Mouse (Mus musculus): ENCODE measurements at regions not wholly inside any gene's neighbourhood (a gene's known extent, or its start where the extent isn't known, plus 50 kb on each side); places are given as distances from the start of the nearest gene placed in this dataset.

DNA sequence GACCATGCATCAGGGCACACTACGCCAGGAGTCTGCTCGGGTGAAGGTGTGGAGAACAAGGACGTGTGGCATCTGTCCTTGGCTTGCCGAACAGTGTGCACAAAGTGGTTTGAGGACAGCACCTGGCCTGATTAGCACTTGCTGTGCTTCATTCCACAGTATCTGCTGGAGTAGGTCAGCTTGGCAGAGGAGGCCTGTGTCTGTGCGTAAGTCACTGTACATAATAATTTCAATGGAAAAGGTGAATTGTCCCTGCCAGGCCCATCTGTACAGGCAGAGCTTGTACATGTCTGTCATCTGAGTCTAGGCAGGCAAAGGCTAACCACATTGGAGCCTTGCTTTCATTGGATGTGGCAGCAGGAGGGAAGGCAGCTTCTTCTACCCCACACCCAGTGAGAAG, 979.5 kb upstream of the Car8 start:
- no peak for DNase-seq

DNA sequence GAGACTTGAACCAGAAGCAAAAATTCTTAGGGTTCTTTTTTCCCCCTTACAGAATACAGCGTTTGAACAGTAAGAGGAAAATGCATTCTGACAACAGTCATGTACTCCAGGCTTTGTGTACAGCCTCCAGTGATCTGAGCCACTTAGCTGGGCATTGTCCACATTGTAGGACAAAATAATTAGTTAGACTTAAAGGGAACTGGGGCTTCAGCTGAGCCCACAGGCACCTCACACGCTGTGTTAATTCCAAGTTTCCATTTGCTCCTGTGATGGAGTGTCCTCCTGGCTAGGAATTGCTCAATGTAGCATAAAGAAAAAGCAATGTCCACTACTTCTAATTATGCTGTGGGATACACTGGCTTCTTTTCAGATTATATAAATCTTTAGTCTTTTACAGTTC, 969.8 kb upstream of the Car8 start:
- DNase-seq: no peak

DNA sequence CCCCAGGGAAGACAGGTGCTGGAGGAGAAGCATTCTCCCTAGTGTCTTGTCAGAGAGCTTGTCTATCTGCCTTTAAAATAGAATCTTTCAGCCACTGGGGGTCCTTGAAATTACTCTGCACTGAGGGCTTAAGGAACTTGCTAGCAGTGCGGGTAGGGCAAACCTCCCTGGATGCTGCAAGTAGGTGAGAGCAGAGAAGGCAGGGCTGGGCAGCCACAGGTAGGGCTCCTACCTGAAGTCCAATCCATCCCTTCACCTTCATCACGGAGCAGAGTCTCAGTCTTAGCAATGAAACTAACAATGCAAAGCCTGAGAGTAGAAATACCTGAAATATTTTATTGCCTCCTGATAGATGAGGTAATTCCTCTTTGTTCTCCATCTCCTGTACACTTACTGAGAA, 961.2 kb upstream of the Car8 start:
- DNase-seq: no peak

DNA sequence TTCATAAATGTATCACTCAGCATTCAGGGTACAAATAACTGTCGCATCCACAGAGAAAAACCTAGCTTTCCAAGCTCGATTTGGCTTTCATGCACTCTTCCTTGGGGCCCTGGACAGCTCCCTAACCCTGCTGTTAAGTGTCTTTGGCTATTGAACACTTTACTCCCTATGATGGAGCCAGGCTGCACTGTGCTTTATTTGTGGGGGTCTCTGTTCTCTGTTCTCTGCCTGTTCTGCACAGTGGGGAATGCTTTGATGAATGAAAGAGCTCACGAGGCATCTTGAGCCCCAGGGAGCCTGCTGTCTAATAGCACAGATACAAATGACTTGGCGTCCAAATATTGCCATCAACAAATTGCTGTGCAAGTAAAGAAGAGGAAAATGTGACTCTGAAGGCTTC, 957.6 kb upstream of the Car8 start:
- DNase-seq: no peak

DNA sequence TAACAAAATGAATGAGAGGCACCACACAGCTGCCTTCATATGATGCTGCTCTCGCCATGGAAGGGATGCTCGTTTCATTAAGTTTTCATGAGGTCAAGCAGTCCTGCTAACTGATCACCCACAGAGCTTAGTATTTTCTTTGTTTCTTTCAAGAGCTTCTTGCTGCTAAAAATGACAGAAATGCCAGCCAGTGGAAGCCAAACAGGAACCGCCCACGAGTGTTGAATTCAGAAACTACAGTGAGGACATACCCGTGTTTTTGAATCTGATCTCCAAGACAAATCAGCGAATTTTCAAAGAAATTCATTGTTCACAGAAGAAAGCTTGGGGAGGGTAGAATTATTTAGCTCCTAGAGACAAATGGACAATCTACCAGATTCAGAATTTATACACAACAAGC, 954.3 kb upstream of the Car8 start:
- no peak for DNase-seq

DNA sequence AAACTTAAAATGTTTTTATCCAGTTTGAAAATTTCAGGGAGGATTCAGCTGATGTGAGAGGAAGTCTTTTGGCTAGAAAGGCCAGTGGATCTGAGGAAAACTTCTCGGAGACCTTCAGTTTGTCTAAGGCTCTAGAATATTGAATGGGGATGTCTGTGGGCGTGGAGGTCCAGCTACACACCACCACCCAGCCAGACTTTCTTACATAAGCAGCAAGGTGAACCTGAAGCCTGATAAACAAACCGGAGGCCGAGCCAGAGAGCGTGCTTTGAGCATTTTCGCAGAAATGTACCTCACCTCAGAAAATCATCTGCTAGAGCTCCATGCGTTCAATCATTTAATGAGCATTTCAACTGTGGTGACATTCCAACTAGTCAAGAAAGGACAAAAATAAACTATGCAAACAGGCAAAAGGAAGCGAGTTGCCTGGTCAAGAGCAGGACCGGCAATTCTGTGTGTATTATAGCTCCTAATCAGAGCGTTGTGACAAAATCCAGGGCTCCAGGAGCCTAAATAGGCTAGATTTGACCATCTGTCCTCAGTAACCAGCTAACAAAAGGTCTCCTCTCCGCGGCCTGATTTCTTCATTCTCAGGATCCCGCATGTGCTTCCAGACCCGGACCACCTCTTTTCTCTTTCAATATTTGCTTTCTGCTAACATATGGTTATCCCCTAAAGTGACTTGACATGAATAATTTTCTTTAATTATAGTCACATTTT, 946.5 kb upstream of the Car8 start:
- DNase-seq: no peak

DNA sequence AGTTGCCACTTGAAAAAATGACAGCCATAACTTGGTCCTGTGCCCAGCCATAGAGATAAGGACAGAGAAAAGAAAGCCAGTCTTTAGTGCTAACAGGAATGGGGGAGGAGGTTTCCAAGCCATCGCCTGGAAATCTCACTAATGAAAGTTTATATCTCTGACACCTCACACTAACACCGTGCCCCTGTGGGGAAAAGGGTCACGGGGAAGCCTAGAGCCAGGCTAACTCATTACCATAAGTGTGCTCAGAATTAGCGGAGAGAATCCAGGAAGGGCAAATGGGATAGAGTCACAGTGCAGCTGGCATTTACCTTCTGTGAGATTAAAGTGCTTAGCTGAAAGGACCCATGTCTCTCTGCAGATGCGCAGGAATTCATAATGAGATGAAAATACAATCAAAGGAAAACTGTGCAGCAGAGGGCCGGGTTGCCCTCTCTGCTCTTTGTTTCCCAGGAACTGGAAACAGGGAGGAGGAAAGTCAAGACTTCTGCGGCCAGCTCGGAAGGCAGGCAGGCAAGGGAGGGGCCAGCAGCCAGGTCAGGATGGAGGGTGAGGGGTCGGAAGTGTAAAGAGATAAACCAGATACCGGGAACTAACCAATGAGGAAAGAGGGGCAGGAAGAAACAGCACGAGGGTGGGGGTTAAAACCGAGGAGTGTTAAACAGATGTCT, 945.7 kb upstream of the Car8 start:
- DNase-seq: peak; percentile 24

DNA sequence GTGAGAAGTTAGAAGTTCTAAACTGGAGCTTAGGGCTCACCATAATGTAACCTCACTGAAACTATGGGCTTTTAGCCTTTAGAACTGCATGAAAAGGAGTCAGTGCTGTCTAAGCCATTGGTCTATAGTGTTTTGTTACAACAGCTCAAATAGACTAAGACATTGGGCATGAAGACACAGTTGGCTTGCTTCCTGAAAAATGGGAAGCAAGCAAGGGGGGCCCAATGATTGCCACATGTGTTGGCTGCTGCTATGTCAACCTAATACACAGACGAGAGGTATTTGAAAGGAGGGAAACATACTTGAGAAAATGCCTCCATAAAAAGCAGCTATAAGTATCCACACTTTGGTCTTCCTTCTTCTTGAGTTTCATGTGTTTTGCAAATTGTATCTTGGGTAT, 935.5 kb upstream of the Car8 start:
- DNase-seq: no peak

DNA sequence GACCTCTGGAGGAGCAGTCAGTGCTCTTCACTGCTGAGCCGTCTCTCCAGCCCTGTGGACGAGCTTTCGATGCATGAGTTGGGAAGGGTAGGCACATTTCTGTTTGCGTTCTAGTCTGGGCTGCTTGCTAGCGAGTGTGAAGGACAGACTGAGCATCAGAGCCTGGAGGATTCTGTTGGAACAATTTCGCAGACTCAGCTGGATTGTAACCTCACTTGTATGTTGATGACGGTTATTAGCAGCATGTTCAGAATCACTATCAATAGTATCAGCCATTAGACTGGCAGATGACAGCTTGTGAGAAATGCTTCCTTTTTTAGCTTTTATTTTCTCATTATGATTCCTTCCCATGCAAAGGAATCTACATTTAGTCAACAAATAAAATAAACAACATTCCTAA, 923.5 kb upstream of the Car8 start:
- DNase-seq: no peak

DNA sequence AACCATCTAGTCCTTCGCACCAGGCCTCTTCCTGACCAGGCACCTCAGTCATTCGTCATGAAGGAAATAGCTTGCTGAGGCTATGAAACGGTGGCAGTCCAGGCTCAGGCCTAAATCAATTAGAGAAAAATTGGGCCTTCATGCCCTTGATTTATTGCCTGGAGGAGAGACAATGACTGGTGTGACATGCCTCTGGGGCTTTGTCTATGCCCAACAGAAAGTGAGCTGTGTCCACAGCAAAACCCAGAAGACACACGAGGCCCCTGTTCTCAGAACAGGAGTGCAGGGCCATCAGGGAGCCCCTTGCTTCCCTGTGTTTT, 922.9 kb upstream of the Car8 start:
- no peak for DNase-seq

DNA sequence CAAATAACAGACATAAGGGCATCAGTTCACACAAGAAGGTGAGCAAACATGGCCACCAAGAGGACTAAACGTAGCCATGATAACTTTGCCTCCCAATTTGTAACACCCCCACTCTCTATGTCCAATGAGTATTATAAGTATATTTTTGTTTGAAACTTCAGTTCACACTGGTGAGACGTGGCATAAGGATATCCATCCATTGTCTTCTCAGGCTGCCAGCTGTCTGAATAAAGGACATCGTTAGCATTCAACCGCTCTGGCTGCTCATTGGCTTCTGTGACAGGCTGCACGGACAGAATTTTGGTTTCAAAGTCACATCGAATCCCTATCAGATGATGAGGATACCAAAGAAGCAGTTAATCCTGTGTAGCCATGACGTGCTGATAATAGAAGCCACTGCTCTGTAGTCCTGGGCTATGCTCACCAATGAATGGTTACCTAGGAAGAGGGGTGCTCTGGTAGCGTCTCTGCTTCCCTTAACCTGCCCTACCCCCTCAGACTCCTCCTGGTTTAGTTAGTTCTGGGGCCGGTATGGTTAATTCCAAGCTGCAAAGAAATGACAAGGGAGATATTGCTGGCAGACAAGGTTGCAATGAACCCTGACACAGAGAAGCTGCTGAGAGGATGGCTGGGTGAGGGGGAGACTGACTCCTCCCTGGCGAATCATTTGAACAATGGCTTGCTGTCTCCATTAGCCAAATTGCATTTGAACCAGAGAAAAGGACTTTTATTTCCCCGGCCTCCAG, 922.4 kb upstream of the Car8 start:
- no peak for DNase-seq

DNA sequence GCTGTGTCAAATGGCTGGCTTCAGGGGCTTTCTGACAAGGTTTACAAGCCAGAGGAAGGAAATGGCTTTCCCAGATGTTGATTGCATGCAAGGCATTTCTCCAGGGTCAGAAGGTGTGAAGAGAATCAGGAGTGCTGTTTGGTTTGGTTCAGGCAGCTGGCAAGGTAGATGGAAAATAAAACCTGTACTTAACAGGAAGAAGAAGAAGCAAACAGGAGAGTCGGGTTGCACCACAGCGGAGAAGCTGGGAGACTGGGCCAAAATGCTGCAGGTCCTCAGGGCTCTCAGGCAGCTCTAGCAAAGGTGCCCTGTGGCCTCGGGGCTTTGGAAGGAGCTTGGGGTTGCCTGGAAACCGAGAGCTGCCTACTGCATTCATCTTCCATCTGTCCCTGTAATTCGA, 908.9 kb upstream of the Car8 start:
- no peak for DNase-seq

DNA sequence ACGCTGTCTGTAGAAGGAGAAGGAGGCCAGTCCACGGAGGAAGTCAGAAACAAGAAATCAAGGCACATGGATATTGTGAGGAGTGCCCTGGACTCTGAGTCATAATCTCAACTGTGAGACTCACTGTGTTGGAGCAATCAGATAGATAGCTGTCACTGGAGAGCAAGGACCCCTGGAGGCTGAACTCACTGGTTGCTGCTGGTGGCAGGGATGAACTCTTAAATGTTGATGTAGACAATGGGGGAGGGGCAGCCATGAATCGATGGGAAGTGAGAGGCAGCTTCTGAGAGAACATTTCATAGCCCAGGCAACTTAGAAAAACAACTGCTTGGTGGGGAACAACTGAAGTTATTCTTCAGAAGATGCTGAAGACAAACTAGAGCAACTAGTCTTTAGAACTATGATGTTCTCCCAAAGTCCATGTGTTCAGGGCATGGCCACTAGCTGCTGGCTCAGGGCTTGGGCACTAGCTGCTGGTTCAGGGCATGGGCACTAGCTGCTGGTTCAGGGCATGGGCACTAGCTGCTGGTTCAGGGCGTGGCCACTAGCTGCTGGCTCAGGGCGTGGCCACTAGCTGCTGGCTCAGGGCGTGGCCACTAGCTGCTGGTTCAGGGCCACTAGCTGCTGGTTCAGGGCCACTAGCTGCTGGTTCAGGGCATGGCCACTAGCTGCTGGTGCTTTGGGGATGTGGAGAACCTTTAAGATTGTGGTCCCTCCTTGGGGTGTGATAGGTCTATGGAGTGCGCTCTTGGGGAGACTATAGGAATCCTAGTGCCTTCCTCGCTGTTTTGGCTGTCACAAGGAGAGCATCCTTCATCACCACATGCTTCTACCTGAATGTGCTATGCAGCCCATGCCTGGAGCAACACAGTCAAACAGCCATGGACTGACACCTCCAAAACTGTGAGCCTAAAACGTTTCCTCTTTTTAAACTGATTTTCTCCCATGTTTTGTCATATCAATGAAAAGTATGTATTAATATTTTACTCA, 905.7 kb upstream of the Car8 start:
- DNase-seq: no peak

DNA sequence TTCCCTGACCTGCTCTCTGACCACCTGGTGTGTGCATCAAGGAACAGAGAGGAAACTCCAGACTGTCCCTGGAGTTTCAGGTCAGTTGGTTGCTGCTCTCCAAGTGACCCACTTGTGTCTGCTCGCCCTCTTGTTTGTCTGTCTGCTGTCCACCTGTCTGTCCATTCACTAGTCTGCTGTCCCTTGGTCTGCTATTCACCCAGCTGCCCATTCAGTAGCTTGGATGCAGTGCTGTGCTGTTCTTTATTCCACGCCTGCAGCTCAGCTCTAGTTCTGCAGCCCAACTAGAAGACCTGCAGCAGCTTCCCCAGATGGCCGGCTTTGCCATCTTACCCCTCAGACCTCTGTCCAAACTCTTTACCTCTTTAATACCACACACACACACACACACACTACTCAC, 904.2 kb upstream of the Car8 start:
- DNase-seq: no peak

DNA sequence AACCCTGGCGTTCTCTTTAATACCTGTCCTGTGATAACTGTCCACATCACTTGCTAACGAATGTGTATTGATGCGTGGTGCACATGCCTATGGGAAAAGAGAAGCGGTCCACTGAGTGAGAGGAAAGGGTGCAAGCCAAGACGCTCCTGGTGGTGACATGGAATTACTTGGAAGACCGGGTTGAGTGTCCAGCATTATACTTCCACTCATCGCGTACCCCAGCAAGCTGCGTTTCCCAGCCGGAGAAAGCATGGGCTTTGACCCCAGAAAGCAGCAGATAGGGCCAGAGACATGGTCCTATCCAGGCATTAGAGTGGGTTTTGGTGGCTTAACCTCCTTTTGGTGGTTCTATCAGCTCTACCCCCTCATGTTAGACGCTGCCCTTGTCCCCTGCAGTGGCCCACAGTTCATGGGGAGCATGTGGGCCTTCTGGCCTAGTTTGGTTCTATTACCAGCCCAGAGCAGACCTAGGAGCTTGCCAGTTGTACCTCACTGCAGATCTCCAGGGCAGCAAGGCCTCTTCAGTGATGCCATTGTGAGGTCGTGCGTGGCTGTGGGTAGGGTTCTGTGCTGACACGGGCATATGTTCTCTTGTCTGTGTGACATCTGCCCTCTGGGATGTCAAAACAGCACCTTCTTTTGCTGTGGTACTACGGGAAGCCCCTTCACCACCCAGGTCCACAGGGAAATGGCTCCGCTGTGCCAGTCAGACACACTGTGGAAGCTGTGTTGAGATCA, 903.3 kb upstream of the Car8 start:
- DNase-seq: no peak

DNA sequence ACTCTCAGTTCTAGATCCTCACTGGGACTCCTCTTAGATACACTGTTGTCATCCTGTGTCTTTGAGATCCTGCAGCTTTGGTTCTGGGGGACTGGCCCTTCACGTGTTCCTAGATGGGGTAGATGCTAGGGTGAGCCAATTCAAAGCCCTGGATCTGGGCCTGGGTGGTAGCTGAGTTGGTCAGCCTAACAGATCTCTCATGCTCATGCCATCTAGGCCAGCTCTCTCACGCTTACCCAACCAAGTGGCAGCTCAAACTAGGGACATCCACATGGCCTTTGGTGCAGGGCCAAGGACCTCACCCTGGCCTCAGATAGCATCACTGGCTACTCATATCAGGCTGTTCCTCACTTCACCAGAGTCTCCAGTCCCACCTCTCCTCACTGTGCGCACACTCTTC, 901.9 kb upstream of the Car8 start:
- no peak for DNase-seq

DNA sequence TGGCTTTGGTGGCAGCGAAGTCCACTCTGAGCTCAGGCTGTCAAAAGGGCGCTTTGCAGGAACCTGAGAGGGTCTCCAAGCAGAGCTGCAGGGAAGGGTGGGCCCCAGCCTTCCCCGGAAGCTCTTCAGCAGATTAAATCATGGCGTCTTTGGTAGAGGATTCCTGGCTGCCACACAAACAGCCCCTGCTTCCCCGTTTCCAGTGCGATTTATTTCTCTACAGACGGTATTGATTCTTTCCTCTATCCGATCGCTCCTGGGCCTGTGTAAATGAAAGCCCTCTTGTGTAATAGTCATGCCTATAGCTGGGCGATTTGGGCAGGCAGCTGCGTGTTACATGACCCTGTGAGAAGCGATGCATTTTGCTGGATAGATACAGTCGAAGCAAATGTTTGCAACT, 897.8 kb upstream of the Car8 start:
- no peak for DNase-seq

DNA sequence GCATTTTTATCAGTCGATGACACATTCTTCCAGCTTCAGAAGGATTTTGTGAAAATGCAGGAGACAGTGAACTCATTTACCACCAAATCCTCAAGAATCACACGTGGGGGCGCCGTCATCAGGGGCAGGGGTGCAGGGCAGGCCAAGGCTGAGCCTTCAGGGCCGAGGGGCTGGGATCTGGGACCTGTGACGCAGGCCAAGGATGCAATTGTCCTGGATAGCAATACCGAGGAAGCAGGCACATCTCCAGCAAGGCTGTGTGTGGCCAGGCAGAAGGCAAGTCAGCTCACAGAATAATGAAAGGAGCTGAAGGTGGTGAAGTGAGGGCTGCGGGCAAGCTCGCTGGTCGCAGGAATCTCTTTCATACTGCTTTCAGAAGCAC, 897.3 kb upstream of the Car8 start:
- peak; percentile 51 for DNase-seq

DNA sequence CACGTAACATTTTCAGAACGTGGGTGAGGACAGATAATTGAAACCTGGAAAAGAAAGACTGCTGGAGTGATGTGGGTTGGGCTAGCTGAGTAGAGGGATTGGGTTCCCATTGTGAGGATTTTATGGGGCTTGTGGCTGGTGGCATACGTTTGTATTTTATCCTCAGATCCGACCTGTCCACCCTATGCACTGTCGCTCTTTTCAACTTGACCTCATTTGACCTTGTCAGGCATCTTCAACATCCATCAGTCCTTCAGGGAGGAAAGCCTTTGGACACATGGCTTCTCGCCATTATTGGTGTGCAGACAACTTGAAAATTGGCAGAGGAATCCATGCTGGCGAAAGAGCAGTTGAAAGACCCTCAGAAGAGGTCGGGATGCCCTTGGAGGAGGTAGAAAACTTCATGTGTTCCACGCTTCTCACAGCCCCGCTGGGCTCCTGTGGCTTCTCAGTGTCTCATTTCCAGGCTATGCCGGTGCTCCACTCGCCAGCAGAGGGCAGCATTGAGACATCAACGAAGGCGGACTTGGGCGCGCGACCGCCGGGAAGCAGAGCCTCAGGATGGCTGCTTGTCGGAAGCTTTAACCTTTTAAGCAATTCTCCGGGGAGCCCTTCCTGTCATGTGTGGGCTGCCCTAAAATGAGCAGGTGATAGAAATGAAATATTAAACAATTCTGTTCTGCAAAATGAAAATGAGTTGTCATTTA, 896.8 kb upstream of the Car8 start:
- peak; percentile 97 for DNase-seq

DNA sequence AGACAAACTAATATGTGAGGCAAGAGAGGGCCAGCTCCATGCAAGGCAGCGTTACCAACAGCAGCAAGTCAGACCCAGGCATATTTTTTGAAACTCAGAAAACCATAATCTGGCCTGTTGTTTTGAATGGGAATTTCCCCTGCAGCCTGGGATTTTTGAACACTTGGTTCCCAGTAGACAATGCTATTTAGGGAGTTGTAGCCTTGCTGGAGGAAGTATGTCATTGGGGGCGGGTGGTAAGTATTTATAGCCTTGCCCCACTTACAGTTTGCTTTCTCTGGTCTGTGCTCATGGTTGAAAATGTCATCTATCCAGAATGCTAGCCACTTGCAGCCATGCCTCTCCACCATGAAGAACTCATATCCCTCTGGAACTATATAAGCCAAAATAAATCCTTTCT, 894.9 kb upstream of the Car8 start:
- no peak for DNase-seq

DNA sequence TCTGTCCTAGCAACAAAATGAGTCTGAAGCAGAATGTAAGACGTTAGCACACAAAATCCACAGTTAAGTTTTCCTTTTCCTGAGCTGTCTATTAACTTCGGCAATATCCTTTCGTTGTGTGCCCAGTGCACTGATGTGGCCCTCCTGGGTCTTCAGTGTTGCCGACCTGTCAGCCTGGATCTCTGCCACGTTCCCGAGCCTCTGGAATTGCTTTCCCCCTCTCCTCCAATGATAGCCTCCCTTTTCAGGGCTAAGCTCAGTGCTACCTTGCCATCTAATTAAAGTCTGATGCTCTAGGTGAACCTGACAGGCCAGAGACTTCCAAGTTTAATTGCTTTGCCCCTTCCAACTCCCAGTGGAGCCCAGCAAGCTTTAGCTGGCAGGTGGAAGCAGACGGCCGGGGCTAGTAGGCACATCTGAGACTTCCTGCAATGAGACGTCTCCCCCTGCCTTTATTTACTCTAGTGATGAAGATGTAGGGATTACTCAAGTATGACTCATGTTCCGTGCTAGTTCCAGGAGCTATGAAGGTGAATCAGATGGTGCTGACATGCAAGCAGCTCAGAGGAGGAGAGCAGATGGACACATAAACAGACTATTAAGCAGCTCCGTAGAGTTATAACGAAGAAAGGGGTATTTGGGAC, 894.3 kb upstream of the Car8 start:
- DNase-seq: no peak
